Mouse (Mus musculus) adrenal gland, adult (tissue): ENCODE results near the gene Gm9999.
A peak's percentile ranks its signal among the peaks of the same experiment; 100 is the strongest.

Source experiments
- DNase-seq, 2 experiments: peaks; one replicate each; pipeline ENCODE4 v3.0.0; 2022 to 2023; ENCODE audit warnings: low spot score in 1 of 2; ENCODE audit not compliant: inconsistent age in 2 of 2

Gene Gm9999

GRCm38 (mm10) chr7:46998942-46999341 lies 15.6 kb downstream of the Gm9999 start:
- no peak for DNase-seq

- no peak for DNase-seq
Measured at GRCm38 (mm10) chr7:46999983-47000643, 16.7 kb downstream of the Gm9999 start.

GRCm38 (mm10) chr7:47000644-47000983 lies 17.2 kb downstream of the Gm9999 start:
- DNase-seq: peak in 1 of 2 experiments; percentile 46

- no peak for DNase-seq
Measured at GRCm38 (mm10) chr7:47001125-47001899, 17.9 kb downstream of the Gm9999 start.

- DNase-seq: no peak
Measured at GRCm38 (mm10) chr7:47001900-47002275, 18.5 kb downstream of the Gm9999 start.

GRCm38 (mm10) chr7:47003411-47004115 lies 20.2 kb downstream of the Gm9999 start:
- no peak for DNase-seq

- peak in 1 of 2 experiments; percentile 69 for DNase-seq
Measured at GRCm38 (mm10) chr7:47007109-47007780, 23.9 kb downstream of the Gm9999 start.

- DNase-seq: no peak
Measured at GRCm38 (mm10) chr7:47007818-47008167, 24.4 kb downstream of the Gm9999 start.

- peak; percentile 98 to 100 for DNase-seq
Measured at GRCm38 (mm10) chr7:47008168-47008993, 25.0 kb downstream of the Gm9999 start, which contains the start of gene Spty2d1. Spty2d1 (minus strand) TSS chr7:47008411.

GRCm38 (mm10) chr7:47013131-47013767 lies 29.9 kb downstream of the Gm9999 start:
- no peak for DNase-seq

- DNase-seq: peak in 1 of 2 experiments; percentile 80
Measured at GRCm38 (mm10) chr7:47014564-47015389, 31.4 kb downstream of the Gm9999 start.

- peak; percentile 88 to 94 for DNase-seq
Measured at GRCm38 (mm10) chr7:47015390-47016065, 32.1 kb downstream of the Gm9999 start.

GRCm38 (mm10) chr7:47016602-47017001 lies 33.2 kb downstream of the Gm9999 start:
- DNase-seq: no peak

- no peak for DNase-seq
Measured at GRCm38 (mm10) chr7:47017146-47017545, 33.8 kb downstream of the Gm9999 start.

- no peak for DNase-seq
Measured at GRCm38 (mm10) chr7:47019641-47020040, 36.3 kb downstream of the Gm9999 start.

- no peak for DNase-seq
Measured at GRCm38 (mm10) chr7:47020956-47021355, 37.6 kb downstream of the Gm9999 start.

- DNase-seq: no peak
Measured at GRCm38 (mm10) chr7:47022482-47022881, 39.1 kb downstream of the Gm9999 start.

- peak; percentile 82 to 94 for DNase-seq
Measured at GRCm38 (mm10) chr7:47023530-47023929, 40.1 kb downstream of the Gm9999 start.

- no peak for DNase-seq
Measured at GRCm38 (mm10) chr7:47024454-47024853, 41.1 kb downstream of the Gm9999 start.
